Mouse (Mus musculus) kidney, embryonic 16.5 days (tissue): ENCODE measurements around the gene Rab31. TPM values are rescaled to one million over a fixed set of nuclear protein-coding genes. Genes with fewer than 3 reads are reported as not detected.
"Not testable (repeated sequence)": the region's sequence is repeated elsewhere in the genome, so short reads cannot be mapped to it uniquely, and the experiment has no call there.

Experiments used
- ATAC-seq: fragments of 200-750 bp; cut with Nextera tagmentation; 2 replicates; pipeline ENCODE4 v1.8.0; 2017; ENCODE audit warnings: moderate TSS enrichment; ENCODE audit not compliant: low FRiP score, low TSS enrichment
- H3K27ac ChIP-seq: fragments of 300-500 bp; sonication (generic); 2 replicates; pipeline ENCODE4 v1.5.1; 2014; ENCODE audit warnings: low read length
- H3K27me3 ChIP-seq: fragments of 300-500 bp; sonication (generic); 2 replicates; pipeline ENCODE4 v1.6.1; 2014; ENCODE audit warnings: low read length, control low read depth, mixed read lengths; ENCODE audit not compliant: insufficient read depth
- H3K36me3 ChIP-seq: fragments of 300-500 bp; sonication (generic); 2 replicates; pipeline ENCODE4 v1.6.1; 2014; ENCODE audit warnings: low read length, control low read depth, mixed read lengths; ENCODE audit not compliant: insufficient read depth
- H3K4me1 ChIP-seq: fragments of 300-500 bp; sonication (generic); 2 replicates; pipeline ENCODE4 v1.6.1; 2014; ENCODE audit warnings: low read length, control low read depth, mixed read lengths; ENCODE audit not compliant: insufficient read depth
- H3K4me2 ChIP-seq: fragments of 300-500 bp; sonication (generic); replicated peaks from 2 replicates; pipeline ENCODE4 v1.6.1; 2014; ENCODE audit warnings: low read depth, low read length
- H3K4me3 ChIP-seq: fragments of 300-500 bp; sonication (generic); 2 replicates; pipeline ENCODE4 v1.5.1; 2014; ENCODE audit warnings: mild to moderate bottlenecking, low read length
- H3K9ac ChIP-seq: fragments of 300-500 bp; sonication (generic); replicated peaks from 2 replicates; pipeline ENCODE4 v1.6.1; 2014; ENCODE audit warnings: low read length
- H3K9me3 ChIP-seq: fragments of 300-500 bp; sonication (generic); 2 replicates; pipeline ENCODE4 v1.6.1; 2016; ENCODE audit warnings: low read length, control low read depth
- WGBS: fragments of 180-500 bp; shearing (Covaris S2); extraction: QIAGEN DNeasy Blood & Tissue Kit; methylation state at CpG from one replicate; pipeline ENCODE4 v1.1.7; 2014; 5-methylcytosine and 5-hydroxymethylcytosine counted together
- polyA plus RNA-seq: library from polyadenylated mRNA; unstranded; fragments of >200 nt; fragmentation: Nextera tagmentation; extraction: Ambion mirVana; gene quantifications from 2 replicates; pipeline ENCODE4 v1.2.1, GENCODE M21; 2015

Gene Rab31
- polyA plus RNA-seq, 1 experiment from 2014 or later: 38.4 TPM

DNA sequence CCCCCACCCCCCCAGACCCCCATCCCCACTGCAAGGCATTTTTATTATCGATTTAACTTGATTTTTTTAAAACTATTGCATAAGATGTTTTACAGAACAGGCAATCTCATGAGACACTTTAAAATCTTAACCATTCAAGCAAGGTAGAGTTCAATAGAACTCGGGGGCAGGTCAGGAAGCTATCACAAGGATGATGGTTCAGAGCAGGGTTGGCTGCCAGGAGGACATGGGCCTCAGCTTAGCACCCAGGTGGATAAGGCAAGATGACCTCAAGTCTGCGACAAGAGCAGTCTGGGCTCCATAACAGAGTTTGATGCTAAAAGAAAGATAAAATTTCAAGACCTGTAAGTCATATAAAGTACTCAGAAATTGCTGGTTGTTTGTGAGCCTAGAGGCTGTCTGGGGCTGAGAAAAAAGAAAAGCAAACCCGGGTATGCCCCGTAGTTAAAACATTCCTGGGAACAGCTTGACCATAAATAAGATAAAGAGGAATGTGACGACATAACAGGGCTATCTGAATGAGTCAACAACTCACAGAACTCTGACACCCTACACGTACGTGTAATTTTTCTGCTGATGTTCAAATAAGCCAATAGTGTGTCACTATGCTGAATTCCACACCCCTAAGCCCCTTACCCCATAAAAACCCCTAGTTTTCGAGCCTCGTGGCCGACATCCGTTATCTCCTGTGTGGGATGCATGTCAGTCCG, 143.6 kb downstream of the Rab31 start:
- WGBS: 51% methylated on average over 13 of the region's 13 CpGs
- not testable (repeated sequence) for H3K9ac ChIP-seq, H3K36me3 ChIP-seq, H3K9me3 ChIP-seq, ATAC-seq, H3K4me2 ChIP-seq, H3K27ac ChIP-seq, H3K27me3 ChIP-seq, H3K4me3 ChIP-seq, H3K4me1 ChIP-seq

DNA sequence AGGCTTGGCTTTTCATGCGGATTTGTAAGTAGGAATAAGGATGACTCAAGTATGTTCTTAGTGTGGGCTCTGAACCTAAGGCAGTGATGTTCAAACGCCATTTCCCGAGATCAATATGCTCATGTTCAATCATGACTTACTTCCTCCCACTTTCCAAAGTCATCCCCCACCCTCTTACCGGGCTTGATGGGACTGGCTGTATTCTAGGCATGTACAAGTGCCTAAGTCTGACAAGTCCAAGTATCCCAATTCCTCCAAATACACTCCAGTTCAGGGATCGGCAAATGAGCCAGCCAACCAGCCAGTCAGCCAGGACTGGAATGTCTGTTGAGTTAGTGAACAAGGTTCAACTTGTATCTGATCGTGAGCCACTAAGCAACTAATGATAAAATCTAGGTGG, 146.3 kb downstream of the Rab31 start:
- 94% methylated on average over 6 of the region's 6 CpGs for WGBS

DNA sequence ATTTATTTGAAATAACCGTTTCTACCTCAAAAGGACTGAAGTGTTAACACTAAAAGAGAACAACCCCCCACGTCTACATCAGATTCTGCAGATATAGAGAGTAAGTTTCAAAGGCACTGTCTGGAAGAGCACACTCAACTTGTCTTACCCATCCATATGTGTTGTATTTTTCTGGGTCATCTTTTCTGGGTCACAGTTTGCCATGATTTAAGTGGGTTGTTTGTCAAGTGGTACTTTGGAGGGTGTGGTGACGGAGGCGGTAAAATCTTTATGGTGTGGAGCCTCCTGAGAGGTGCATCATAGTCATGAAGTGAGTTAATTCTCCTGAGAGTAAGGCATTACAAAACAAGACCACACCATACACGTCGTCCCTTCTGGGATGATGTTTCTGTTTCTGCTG, 147.0 kb downstream of the Rab31 start:
- Histone ChIP-seq H3K9me3 (no peaks in the 10 kb centered on the region), H3K36me3 (no peaks in the 10 kb centered on the region), H3K27me3 (no peaks in the 10 kb centered on the region), H3K9ac (no peak overlapping the region), H3K4me1 (no peaks in the 10 kb centered on the region), H3K4me3 (no peak overlapping the region), H3K27ac (no peak overlapping the region), H3K4me2 (no peak overlapping the region)
- no peak for ATAC-seq
- WGBS: 86% methylated on average over 6 of the region's 6 CpGs

More for the DNA sequence above, 146.3 kb downstream of the Rab31 start:
- Histone ChIP-seq H3K27ac (no peak overlapping the region), H3K4me3 (no peak overlapping the region), H3K9ac (no peak overlapping the region), H3K9me3 (no peaks in the 10 kb centered on the region), H3K27me3 (no peaks in the 10 kb centered on the region), H3K36me3 (no peaks in the 10 kb centered on the region), H3K4me1 (no peaks in the 10 kb centered on the region), H3K4me2 (no peak overlapping the region)
- no peak for ATAC-seq

DNA sequence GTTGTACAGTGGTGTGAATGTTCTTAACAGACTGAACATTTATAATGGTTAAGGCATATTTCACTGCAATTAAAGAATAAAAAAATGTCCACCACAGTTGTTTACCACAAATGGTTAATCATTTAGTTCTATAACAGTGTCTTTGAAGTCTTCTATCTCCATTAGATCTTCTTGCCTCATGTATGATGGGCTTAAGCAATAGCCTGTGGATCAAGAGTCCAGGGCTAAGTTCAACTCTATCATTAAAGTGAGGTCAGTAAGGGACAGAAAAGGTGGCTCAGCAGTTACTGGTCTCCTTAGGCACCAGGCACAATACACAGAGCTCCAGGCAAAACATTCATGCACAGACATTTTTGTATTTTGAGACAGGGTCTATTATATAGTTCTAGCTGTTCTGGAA, 149.4 kb downstream of the Rab31 start:
- Histone ChIP-seq H3K4me2 (no peak overlapping the region), H3K36me3 (no peaks in the 10 kb centered on the region), H3K4me3 (no peak overlapping the region), H3K9ac (no peak overlapping the region), H3K27me3 (no peaks in the 10 kb centered on the region), H3K4me1 (no peaks in the 10 kb centered on the region), H3K27ac (no peak overlapping the region), H3K9me3 (no peaks in the 10 kb centered on the region)
- ATAC-seq: no peak

DNA sequence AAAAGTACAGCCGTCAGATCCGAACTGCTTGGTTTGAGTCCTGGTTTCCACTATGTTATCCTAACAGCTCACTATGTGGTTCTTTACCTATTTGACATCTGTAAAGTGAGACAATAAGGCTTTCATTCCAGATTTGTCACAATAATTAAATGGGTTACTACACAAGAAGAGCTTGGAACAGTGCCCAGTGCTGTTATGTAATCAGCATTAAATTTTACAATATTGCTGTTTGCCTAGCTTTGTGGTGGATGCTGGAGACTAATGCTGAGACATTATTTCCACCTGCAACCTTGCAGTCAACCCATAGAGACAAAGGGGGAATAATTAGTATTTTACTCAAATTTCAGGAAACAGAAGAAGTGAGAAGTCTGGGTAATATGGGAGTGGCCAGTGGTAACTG, 154.1 kb downstream of the Rab31 start:
- no peak overlapping the region for H3K4me3 ChIP-seq
- H3K4me2 ChIP-seq: no peak overlapping the region
- H3K36me3 ChIP-seq: no peaks in the 10 kb centered on the region
- H3K9me3 ChIP-seq: no peaks in the 10 kb centered on the region
- H3K9ac ChIP-seq: no peak overlapping the region
- no peaks in the 10 kb centered on the region for H3K27me3 ChIP-seq
- WGBS: 85% methylated on average over 2 of the region's 2 CpGs
- no peak overlapping the region for H3K27ac ChIP-seq
- no peak for ATAC-seq
- H3K4me1 ChIP-seq: no peaks in the 10 kb centered on the region

DNA sequence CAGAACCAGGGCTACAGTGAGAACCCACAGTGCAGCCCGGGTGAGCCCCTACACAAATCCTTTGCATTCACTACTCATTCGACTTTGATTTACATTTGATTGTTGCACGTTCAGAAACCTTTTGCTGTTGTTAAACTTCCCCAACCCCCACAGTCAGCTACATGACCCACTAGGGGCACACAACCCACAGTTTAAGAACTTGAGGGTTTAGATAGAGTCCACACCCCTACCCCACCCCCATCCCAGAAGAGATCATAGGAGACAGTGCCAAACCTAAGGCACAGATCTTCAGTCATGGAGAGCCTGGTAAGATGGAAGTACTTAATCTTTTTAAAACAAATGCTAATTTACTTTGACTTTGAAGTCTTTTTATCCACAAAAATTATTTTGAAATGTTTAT, 156.9 kb downstream of the Rab31 start:
- Histone ChIP-seq H3K9me3 (no peaks in the 10 kb centered on the region), H3K4me2 (no peak overlapping the region), H3K4me3 (no peak overlapping the region), H3K27ac (no peak overlapping the region), H3K36me3 (no peaks in the 10 kb centered on the region), H3K9ac (no peak overlapping the region), H3K4me1 (peaks cover 9% of the 10 kb centered on the region; the same call in 1 of the 2 replicates), H3K27me3 (no peaks in the 10 kb centered on the region)
- 43% methylated on average over 3 of the region's 3 CpGs for WGBS
- no peak for ATAC-seq

DNA sequence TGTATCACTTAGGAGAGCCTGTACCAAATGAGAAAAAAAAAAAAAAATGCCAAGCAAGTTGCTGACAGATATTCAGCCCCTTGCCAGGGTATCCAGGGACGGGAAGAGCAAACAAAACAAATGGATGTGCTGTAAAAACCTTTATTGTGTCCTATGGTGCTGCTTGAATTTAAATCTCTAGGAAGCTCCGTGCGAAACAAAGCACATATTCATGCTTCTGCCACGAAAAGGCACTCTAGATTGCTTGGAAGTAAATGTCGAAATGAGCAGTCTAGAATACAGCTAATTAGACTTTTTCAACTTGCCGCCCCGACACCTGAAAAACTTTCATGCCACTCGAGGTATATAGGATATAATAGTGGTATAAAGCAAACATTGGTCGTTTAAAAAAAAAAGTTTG, 158.1 kb downstream of the Rab31 start:
- no peaks in the 10 kb centered on the region for H3K36me3 ChIP-seq
- ATAC-seq: no peak
- peak overlapping the region; percentile 99 for H3K27ac ChIP-seq
- WGBS: under 1% methylated on average over 9 of the region's 9 CpGs
- no peaks in the 10 kb centered on the region for H3K27me3 ChIP-seq
- peak overlapping the region; percentile 64 for H3K4me2 ChIP-seq
- H3K4me3 ChIP-seq: peak overlapping the region; percentile 89
- no peaks in the 10 kb centered on the region for H3K9me3 ChIP-seq
- H3K4me1 ChIP-seq: peaks cover 18% of the 10 kb centered on the region; the same call in 1 of the 2 replicates
- H3K9ac ChIP-seq: peak overlapping the region; percentile 99

DNA sequence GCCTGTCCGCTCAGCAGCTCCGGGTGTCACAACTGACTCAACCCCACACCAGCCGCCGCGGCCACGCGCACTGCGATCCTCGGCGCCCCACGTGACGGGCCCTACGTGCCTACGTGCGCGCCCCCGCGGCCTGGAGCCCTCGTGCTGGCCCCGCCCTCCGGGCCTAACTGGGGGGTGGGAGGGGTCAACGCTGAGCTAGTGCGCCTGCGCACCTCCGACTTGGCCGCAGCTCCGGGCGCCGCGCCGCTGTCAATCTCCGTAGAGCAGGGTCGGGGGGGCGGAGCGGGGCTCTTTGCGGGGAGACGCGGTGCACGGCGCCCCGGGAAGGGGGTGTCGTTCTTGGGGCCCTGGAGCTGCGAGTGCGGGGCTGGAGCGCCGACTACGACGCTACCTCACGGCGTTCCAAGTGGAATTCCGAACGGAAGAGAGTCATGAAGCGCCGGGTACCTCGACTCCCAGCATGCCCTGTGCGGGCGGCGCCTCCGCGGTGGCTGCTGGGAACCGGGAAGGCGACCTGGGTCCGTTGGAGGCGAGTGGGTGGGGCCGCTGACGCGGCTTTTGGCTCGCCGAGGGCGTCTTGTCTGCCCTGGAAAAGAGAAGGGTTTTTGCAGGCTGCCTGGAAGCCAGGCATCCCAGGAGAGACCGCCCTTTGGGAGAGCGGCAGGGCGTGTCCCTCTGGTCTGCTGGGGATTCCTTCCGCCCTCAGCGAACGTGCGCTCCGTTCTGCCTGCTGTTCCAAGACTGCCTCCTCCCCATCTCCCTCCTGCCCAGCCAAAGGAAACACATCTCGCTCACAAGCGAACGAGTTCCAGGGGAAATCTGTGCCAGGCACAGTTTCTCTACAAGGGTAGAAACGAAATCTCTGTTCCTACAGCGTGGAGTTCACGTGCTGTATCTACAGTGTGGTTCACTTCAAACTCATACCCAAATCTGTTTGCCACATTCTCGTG, 158.8 kb downstream of the Rab31 start, which contains the start of gene Vapa:
Gene Vapa, minus strand, starts transcription at position 93 of the 950 bp plus-strand sequence.
- Histone ChIP-seq H3K4me1 (peaks cover 22% of the 10 kb centered on the region), H3K27ac (peak within 1 kb of the TSS; percentile 99), H3K9ac (peak within 1 kb of the TSS; percentile 99), H3K36me3 (no peaks in the 10 kb centered on the region), H3K9me3 (no peaks in the 10 kb centered on the region), H3K4me3 (peak within 1 kb of the TSS; percentile 89), H3K4me2 (peak within 1 kb of the TSS; percentile 64), H3K27me3 (no peaks in the 10 kb centered on the region)
- ATAC-seq: peak; percentile 95
- under 1% methylated on average over 70 of the region's 85 CpGs for WGBS

DNA sequence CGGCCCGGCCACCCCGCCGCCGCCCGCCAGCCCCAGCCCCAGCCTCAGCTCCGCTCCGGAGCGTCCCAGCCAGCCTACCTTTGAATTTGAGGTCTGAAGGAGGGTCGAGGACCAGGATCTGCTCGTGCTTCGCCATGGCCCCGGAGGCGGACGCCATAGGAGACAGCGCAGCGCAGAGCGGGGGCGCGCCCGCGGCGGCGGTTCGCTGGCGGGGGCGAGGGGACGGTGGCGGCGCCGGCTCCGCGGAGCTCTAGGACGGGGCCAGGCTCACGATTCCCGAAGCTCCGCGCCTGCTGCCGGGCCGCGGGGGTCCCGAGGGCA, 159.4 kb downstream of the Rab31 start:
- peak; percentile 67 for ATAC-seq
- no peaks in the 10 kb centered on the region for H3K9me3 ChIP-seq
- peak overlapping the region; percentile 99 for H3K9ac ChIP-seq
- H3K4me3 ChIP-seq: peak overlapping the region; percentile 89
- H3K27me3 ChIP-seq: no peaks in the 10 kb centered on the region
- H3K27ac ChIP-seq: peak overlapping the region; percentile 99
- under 1% methylated on average over 37 of the region's 42 CpGs for WGBS
- 0 out of 2 replicates have a peak overlapping the region, but pooled peaks have one; percentile 10 for H3K4me2 ChIP-seq
- peaks cover 27% of the 10 kb centered on the region for H3K4me1 ChIP-seq
- no peaks in the 10 kb centered on the region for H3K36me3 ChIP-seq
